Mouse (Mus musculus) Patski (cell line): Measurements from ENCODE around the gene Golim4. TPM values are rescaled to one million over a fixed set of nuclear protein-coding genes. Genes with fewer than 3 reads are reported as not detected.
A peak's percentile ranks its signal among the peaks of the same experiment; 100 is the strongest.

Source experiments
- ATAC-seq: fragments of 100-300 bp; one replicate; pipeline ENCODE4 v1.8.0; 2021
- CTCF ChIA-PET: fragments of 350-600 bp; sonication (Branson Sonifier 250); formaldehyde crosslinking; loops from one replicate; lab custom pipeline; 2022; ENCODE audit warnings: inconsistent platforms; lab: Charles Lee
- POLR2A ChIA-PET: fragments of 350-600 bp; sonication (Branson Sonifier 250); formaldehyde crosslinking; loops from one replicate; lab custom pipeline; 2022; ENCODE audit warnings: antibody characterized with exemption, inconsistent platforms; lab: Charles Lee
- DNase-seq: peaks from one replicate; pipeline ENCODE4 v3.0.0-alpha.2; 2011; ENCODE audit warnings: low read depth, low spot score
- H3K27me3 ChIP-seq: fragments of 371-371 bp; one replicate; pipeline ENCODE4 v1.5.1; 2021
- CTCF ChIP-seq: fragments of 100-300 bp; IDR thresholded peaks from one replicate; pipeline ENCODE4 v1.5.1; 2021
- in situ Hi-C: fragments of 300-500 bp; cut with MboI; formaldehyde crosslinking; loops from 3 replicates; pipeline ENCODE4 v1.11.1; 2018; ENCODE audit warnings: low pct_unique_long_range_greater_than_20kb, mixed read lengths
- polyA plus RNA-seq: library from polyadenylated mRNA; unstranded; gene quantifications from one replicate; pipeline ENCODE4 v1.2.3, GENCODE M21; 2021

Golim4 gene
- polyA plus RNA-seq, 1 experiment from 2014 or later: 59.2 TPM

DNA sequence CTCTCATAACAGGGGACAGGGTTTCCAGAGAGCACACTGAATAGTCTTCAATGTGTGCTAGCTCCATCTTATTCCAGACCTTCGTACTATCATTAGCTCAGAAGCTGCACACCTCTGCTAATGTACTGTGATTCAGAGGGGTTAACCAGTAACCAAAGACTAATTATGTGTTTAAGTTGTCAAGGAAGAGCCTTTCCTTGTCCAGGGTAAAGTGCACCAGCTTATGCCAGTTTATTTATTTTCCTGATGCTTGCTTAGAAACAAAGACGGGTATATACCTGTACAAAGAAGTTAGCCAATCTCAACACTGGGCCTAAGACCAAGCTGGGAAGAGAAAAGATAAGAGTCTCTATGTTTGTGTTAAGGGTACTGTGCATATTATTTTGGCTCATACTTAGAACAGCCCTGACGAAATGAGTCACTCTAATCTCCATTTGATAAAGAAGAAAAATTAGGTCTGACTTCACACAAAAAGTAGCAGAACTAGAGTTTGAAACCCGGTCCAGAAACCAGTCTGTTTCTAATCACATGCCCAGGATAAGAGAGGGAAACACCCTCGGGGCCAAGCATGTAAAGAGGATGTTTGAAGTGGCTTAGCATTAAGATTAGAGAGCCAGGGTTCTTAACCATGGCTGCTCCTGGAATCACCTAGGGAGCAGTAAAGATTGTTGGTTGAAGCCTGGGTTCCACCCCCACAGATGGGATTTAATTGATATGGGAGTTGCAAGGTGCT, 4.3 kb downstream of the Golim4 start:
- ChIA-PET POLR2A (interaction anchor here (1.0 kb wide), 1 partner anchor 12 kb away, joined by 3 read pairs; no protein-coding TSS in a partner anchor), CTCF (interaction anchor here (0.7 to 5.7 kb wide), 7 partner anchors 8 to 58 kb away, joined by 3 to 55 read pairs (median 5); no protein-coding TSS in a partner anchor)
- ATAC-seq (no peak), DNase-seq (no peak)
- no peaks in the 10 kb centered on the region for H3K27me3 ChIP-seq
- TF ChIP-seq CTCF: no peak
- in situ Hi-C loops: no loop called here

- in situ Hi-C loops: no loop called here
- CTCF ChIA-PET: interaction anchor here (2.1 to 2.3 kb wide), 2 partner anchors 18 to 40 kb away, joined by 5 to 10 read pairs; no protein-coding TSS in a partner anchor
- no peak for ATAC-seq
- DNase-seq: no peak
- no peaks in the 10 kb centered on the region for H3K27me3 ChIP-seq
- POLR2A ChIA-PET: no interaction called here
- TF ChIP-seq CTCF: no peak
These were observed 5.9 kb downstream of the Golim4 start for GRCm38 (mm10) chr3:75950897-75951296.

- TF ChIP-seq CTCF: no peak
- CTCF ChIA-PET: interaction anchor here (1.3 to 2.3 kb wide), 2 partner anchors 17 to 39 kb away, joined by 3 to 5 read pairs; no protein-coding TSS in a partner anchor
- no peaks in the 10 kb centered on the region for H3K27me3 ChIP-seq
- in situ Hi-C loops: no loop called here
- no peak for ATAC-seq
- POLR2A ChIA-PET: no interaction called here
- no peak for DNase-seq
These were observed 7.4 kb downstream of the Golim4 start for GRCm38 (mm10) chr3:75949358-75949757.

DNA sequence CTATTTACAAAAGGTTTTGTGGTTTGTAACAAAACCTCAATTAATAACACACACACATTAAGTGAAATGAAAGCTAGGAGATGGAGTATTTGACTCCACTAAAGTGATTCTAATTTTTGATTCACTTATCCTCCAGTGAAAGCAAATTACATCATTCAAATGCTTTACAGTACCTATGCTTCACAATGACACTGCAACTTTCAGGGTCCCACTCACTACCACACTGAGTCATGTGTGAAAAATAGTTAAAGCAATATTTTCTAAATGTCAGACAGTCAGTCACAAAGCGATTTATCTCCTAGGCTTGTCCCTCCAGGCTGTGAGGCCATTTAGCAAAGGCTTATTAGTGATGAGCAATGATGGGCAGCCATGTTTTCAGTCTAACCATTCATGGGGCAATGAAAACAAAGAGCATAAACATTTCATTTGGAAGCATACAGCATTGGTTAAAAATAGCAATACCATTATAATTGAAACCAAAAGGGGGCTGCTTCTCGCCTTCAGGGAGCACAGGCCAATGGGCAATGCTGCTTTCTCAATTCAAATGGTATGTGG, 8.1 kb downstream of the Golim4 start:
- no peak for TF ChIP-seq CTCF
- POLR2A ChIA-PET: no interaction called here
- ATAC-seq (peak; percentile 20), DNase-seq (no peak)
- no peaks in the 10 kb centered on the region for H3K27me3 ChIP-seq
- in situ Hi-C loops: no loop called here
- CTCF ChIA-PET: interaction anchor here (1.2 to 1.3 kb wide), 2 partner anchors 17 to 39 kb away, joined by 3 to 4 read pairs; no protein-coding TSS in a partner anchor

DNA sequence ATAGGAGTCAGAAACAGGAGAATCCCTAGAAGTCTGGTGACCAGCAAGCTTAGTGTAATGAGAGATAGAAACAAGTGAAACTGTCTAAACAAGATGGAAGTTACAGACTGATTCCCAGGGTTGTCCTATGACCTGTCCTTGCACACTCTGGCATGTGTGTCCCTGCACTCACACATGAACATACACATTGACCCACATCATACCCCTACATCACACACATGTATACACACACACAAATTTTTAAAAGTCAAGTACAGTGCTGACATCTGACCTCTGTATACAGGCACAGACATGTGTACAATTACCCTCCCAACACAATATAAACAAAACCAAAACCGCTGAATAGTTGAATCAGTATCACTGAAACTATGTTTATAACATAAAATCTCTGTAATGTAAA, 8.7 kb downstream of the Golim4 start:
- in situ Hi-C loops: no loop called here
- ATAC-seq (no peak), DNase-seq (no peak)
- no peak for TF ChIP-seq CTCF
- CTCF ChIA-PET: interaction anchor here (0.7 to 1.2 kb wide), 5 partner anchors 9 to 38 kb away, joined by 3 to 4 read pairs (median 3); partner anchors contain the start of gene Golim4
- POLR2A ChIA-PET: no interaction called here
- H3K27me3 ChIP-seq: no peaks in the 10 kb centered on the region

GRCm38 (mm10) chr3:75942303-75943060, 14.3 kb downstream of the Golim4 start:
- DNase-seq (no peak), ATAC-seq (peak; percentile 90)
- no peaks in the 10 kb centered on the region for H3K27me3 ChIP-seq
- POLR2A ChIA-PET: no interaction called here
- CTCF ChIA-PET: interaction anchor here (0.9 to 5.2 kb wide), 4 partner anchors 9 to 32 kb away, joined by 3 to 42 read pairs (median 8); partner anchors contain the start of gene Golim4
- in situ Hi-C loops: no loop called here
- TF ChIP-seq CTCF: no peak

DNA sequence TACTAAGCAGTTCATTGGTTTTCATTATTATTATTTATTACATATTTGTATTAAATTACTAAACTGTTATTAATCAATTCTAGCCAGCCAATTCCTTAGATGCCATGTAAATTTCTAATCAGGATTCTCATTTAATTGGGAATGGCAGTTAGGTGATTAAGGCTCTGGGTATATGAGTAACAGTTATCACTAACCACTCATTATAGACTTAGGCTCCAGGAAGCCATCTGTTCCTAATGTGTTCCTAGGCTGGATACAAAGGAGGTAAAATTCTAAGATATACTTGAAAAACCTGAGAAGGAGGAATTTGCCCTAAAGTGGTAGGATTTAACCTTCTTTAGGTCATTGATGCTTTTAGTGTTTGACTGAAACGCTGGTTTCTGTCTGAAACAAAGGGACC, 14.9 kb downstream of the Golim4 start:
- no peak for TF ChIP-seq CTCF
- H3K27me3 ChIP-seq: no peaks in the 10 kb centered on the region
- in situ Hi-C loops: no loop called here
- no peak for DNase-seq
- POLR2A ChIA-PET: no interaction called here
- CTCF ChIA-PET: interaction anchor here (1.3 to 5.2 kb wide), 3 partner anchors 9 to 31 kb away, joined by 7 to 42 read pairs (median 8); partner anchors contain the start of gene Golim4
- ATAC-seq: no peak

DNA sequence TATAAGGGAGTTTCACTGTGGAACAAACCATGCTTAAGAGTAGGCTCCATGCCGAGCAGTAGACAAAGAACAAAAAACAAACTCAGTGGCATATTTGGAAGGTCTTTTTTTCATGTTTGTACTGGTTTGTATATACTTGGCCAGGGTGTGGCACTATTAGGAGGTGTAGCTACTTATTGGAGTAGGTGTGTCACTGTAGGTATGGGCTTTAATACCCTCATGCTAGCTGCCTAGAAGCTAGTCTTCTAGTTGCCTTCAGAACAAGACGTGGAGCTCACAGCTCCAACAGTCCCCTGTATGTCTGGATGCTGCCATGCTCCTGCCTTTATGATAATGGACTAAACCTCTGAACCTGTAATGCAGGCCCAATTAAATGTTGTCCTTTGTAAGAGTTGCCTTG, 20.6 kb downstream of the Golim4 start:
- no peak for DNase-seq
- H3K27me3 ChIP-seq: no peaks in the 10 kb centered on the region
- ATAC-seq: no peak
- POLR2A ChIA-PET: interaction anchor here (0.8 kb wide), 1 partner anchor 23 kb away, joined by 3 read pairs; no protein-coding TSS in a partner anchor
- CTCF ChIA-PET: interaction anchor here (1.6 to 2.4 kb wide), 2 partner anchors 13 to 24 kb away, joined by 5 read pairs; no protein-coding TSS in a partner anchor
- in situ Hi-C loops: no loop called here
- TF ChIP-seq CTCF: no peak

- peak; percentile 35 for ATAC-seq
- POLR2A ChIA-PET: interaction anchor here (0.5 kb wide), 1 partner anchor 509 kb away, joined by 3 read pairs; no protein-coding TSS in a partner anchor
- no peak for TF ChIP-seq CTCF
- CTCF ChIA-PET: interaction anchor here (1.9 to 4.0 kb wide), 4 partner anchors 9 to 19 kb away, joined by 6 to 18 read pairs (median 9); no protein-coding TSS in a partner anchor
- in situ Hi-C loops: no loop called here
- no peak for DNase-seq
- H3K27me3 ChIP-seq: no peaks in the 10 kb centered on the region
These were observed 26.0 kb downstream of the Golim4 start for GRCm38 (mm10) chr3:75930659-75931225.
